Mouse (Mus musculus): ENCODE results near the gene Nr5a1.

DNA sequence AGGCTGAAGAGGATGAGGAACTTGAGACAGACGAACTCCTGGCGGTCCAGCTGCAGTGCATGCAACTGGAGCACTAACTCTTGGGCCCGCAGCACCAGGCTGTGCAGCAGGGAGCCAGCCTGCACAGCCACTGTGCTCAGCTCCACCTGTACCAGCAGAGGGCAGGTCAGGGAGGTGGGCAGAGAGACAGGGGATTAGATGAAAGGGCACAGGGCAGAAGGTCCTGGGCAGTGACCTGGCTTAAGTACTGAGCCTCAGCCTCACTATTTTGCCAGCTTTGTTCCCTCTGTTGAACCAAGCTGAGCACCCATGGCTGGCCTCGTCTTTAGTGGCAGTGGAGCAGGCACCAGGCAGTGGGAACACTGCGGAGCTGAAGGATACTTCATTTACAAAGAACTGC, 14.2 kb downstream of the Nr5a1 start:
- TF ChIP-seq GATA1 (IDR thresholded peaks at IDR 0.05; ENCODE audit: borderline replicate concordance, low read length) (no peak), FLI1 (IDR thresholded peaks at IDR 0.05; ENCODE audit: low read length) (no peak)
